Mouse (Mus musculus) neutrophil, adult 5-6 weeks (primary cell): ENCODE results near the gene Gm12886. TPM values are rescaled to one million over a fixed set of nuclear protein-coding genes. Genes with fewer than 3 reads are reported as not detected.

Experiments
- ATAC-seq: fragments of 151-379, 151-347 bp; 2 replicates; pipeline ENCODE4 v1.8.0; 2017; ENCODE audit warnings: mild to moderate bottlenecking, moderate TSS enrichment; ENCODE audit not compliant: insufficient number of reproducible peaks, poor library complexity, low FRiP score, severe bottlenecking; ENCODE audit errors: extremely low read depth
- total RNA-seq: library from RNA; stranded (forward); fragments of 200-1000 nt; gene quantifications from 2 replicates; pipeline ENCODE4 v1.2.3, GENCODE M21; 2017

Gm12886 gene
- total RNA-seq, result not detected in 2 replicates

- no peak for ATAC-seq
Measured at GRCm38 (mm10) chr4:121422999-121423398, at the start of gene Gm12886. TSS of gene Gm12886 (minus strand) at chr4:121423099.

Other genes starting within 250 kb of the Gm12886 start
- gene Rlf, start 208.0 kb downstream of the Gm12886 start, total RNA-seq, result 127 and 138 TPM in 2 replicates
- gene Gm12888, start 98.2 kb downstream of the Gm12886 start, total RNA-seq, result 0.49 TPM in 1 of 2 replicates, not detected in the other
- not detected in 2 replicates for gene Gm12887, start 199.0 kb upstream of the Gm12886 start, total RNA-seq